9 mouse cellular contexts compared by ENCODE assay signal in genomic region chr13:58471704-58472103, GRCm38 (mm10).
DNase-seq lines count a peak whose midpoint lies in the region; ATAC-seq and TF ChIP-seq lines count a peak whose summit lies in the region.
"Had no signal": no experiment of that assay in that cellular context is flagged by ENCODE, and none has a peak within 500 bp of the region (broad histone marks: within the 10 kb centered on the region; RNA-seq: fewer than 3 reads in every experiment).

No protein-coding gene starts in this region.

- H3K4me2 ChIP-seq in lung, embryonic 15.5 days = peak overlapping the region; percentile 47
- H3K4me2 ChIP-seq in hindbrain, embryonic 11.5 days (replicated peaks; ENCODE audit: low read depth, low read length) = peak overlapping the region; percentile 36
- H3K4me2 ChIP-seq in liver, embryonic 15.5 days = peak overlapping the region; percentile 36

- no peaks in the 10 kb centered on the region for H3K36me3 ChIP-seq in lung, embryonic 15.5 days
- no peaks in the 10 kb centered on the region for H3K36me3 ChIP-seq in hindbrain, embryonic 11.5 days (ENCODE audit: control insufficient read depth, insufficient read depth, low read length)
- no peaks in the 10 kb centered on the region for H3K36me3 ChIP-seq in liver, embryonic 15.5 days (replicated peaks)
- no peaks in the 10 kb centered on the region for H3K36me3 ChIP-seq in small intestine, adult 2 months (ENCODE audit: control insufficient read depth, insufficient read depth, low read length)

- TF ChIP-seq CTCF in small intestine, adult 2 months (IDR thresholded peaks at IDR 0.05; ENCODE audit: extremely low read depth, insufficient read length, insufficient replicate concordance, low read depth, low read length) = no peak

- H3K9me3 ChIP-seq in lung, embryonic 15.5 days = no peaks in the 10 kb centered on the region
- no peaks in the 10 kb centered on the region for H3K9me3 ChIP-seq in hindbrain, embryonic 11.5 days (ENCODE audit: control insufficient read depth, low read length)
- H3K9me3 ChIP-seq in liver, embryonic 15.5 days (replicated peaks) = no peaks in the 10 kb centered on the region

- 0 out of 2 replicates have a peak, but pooled peaks cover 8% of the 10 kb centered on the region for H3K4me1 ChIP-seq in lung, embryonic 15.5 days
- no peaks in the 10 kb centered on the region; the same call in 1 of the 2 replicates for H3K4me1 ChIP-seq in hindbrain, embryonic 11.5 days (replicated peaks; ENCODE audit: control insufficient read depth, insufficient read depth, low read length)
- peaks cover 28% of the 10 kb centered on the region for H3K4me1 ChIP-seq in liver, embryonic 15.5 days (replicated peaks)
- H3K4me1 ChIP-seq in small intestine, adult 2 months (ENCODE audit: control insufficient read depth, insufficient read depth, insufficient read length, low read length) = no peaks in the 10 kb centered on the region; the same call in 1 of the 2 replicates

- TF ChIP-seq POLR2A in small intestine, adult 2 months (IDR thresholded peaks at IDR 0.05; ENCODE audit: low read depth, low read length) = no peak

- H3K27me3 ChIP-seq in lung, embryonic 15.5 days = peaks cover 32% of the 10 kb centered on the region
- H3K27me3 ChIP-seq in hindbrain, embryonic 11.5 days (ENCODE audit: control insufficient read depth, insufficient read depth, low read length) = no peaks in the 10 kb centered on the region
- H3K27me3 ChIP-seq in liver, embryonic 15.5 days = peaks cover 70% of the 10 kb centered on the region
- peaks cover 13% of the 10 kb centered on the region for H3K27me3 ChIP-seq in small intestine, adult 2 months (ENCODE audit: control insufficient read depth, insufficient read depth, low read length)

- no peak for DNase-seq in lung, postnatal 36 days
- DNase-seq in hindbrain, embryonic 11.5 days (ENCODE audit: low spot score) = peak; percentile 55
- no peak for DNase-seq in cerebellum, adult 9-11 months
- DNase-seq in frontal cortex, postnatal 25 days (ENCODE audit: low spot score in 2 of 2) = no peak

- 11% methylated on average over 16 of the region's 16 CpGs for WGBS in lung, embryonic 15.5 days
- WGBS in hindbrain, embryonic 11.5 days = 5% methylated on average over 16 of the region's 16 CpGs
- WGBS in liver, embryonic 15.5 days (ENCODE audit: insufficient replicate concordance) = 2% methylated on average over 16 of the region's 16 CpGs
- WGBS in small intestine, adult 2 months = 9% methylated on average over 16 of the region's 16 CpGs

- ATAC-seq in lung, embryonic 15.5 days (ENCODE audit: borderline replicate concordance, extremely low read depth, low FRiP score, low TSS enrichment) = no peak
- ATAC-seq in common myeloid progenitor, adult 5-6 weeks (replicated peaks; ENCODE audit: low read depth, poor library complexity, severe bottlenecking) = peak; percentile 95
- no peak for ATAC-seq in hindbrain, embryonic 11.5 days (ENCODE audit: low FRiP score)
- ATAC-seq in liver, embryonic 15.5 days (ENCODE audit: insufficient read depth) = no peak

- H3K9ac ChIP-seq in lung, embryonic 15.5 days = 0 out of 2 replicates have a peak overlapping the region, but pooled peaks have one; percentile 13
- H3K9ac ChIP-seq in hindbrain, embryonic 11.5 days (ENCODE audit: low read depth, low read length) = peak overlapping the region; percentile 8; the same call in 1 of the 2 replicates
- H3K9ac ChIP-seq in liver, embryonic 15.5 days = no peak overlapping the region

- no peak overlapping the region for H3K27ac ChIP-seq in lung, embryonic 15.5 days
- no peak overlapping the region for H3K27ac ChIP-seq in hindbrain, embryonic 11.5 days (ENCODE audit: low read depth, low read length)
- H3K27ac ChIP-seq in liver, embryonic 15.5 days (replicated peaks) = no peak overlapping the region
- H3K27ac ChIP-seq in small intestine, adult 2 months (ENCODE audit: insufficient read depth, low read depth, low read length) = no peak overlapping the region

- peak overlapping the region; percentile 26 for H3K4me3 ChIP-seq in lung, embryonic 15.5 days
- peak overlapping the region; percentile 15; the same call in 1 of the 2 replicates for H3K4me3 ChIP-seq in hindbrain, embryonic 11.5 days (ENCODE audit: low read depth, low read length)
- H3K4me3 ChIP-seq in liver, embryonic 15.5 days (replicated peaks) = 0 out of 2 replicates have a peak overlapping the region, but pooled peaks have one; percentile 0
- H3K4me3 ChIP-seq in small intestine, adult 2 months (ENCODE audit: low read depth, low read length) = peak overlapping the region; percentile 34
- H3K4me3 ChIP-seq: erythroblast, embryonic 14.5 days had no signal
